Mouse (Mus musculus): ENCODE results near the gene Syvn1. TPM values are rescaled to one million over a fixed set of nuclear protein-coding genes. Genes with fewer than 3 reads are reported as not detected.
A peak's percentile ranks its signal among the peaks of the same experiment; 100 is the strongest.

Syvn1 gene
- total and polyA plus RNA-seq, 2 experiments: 7.6 to 64.7 TPM

DNA sequence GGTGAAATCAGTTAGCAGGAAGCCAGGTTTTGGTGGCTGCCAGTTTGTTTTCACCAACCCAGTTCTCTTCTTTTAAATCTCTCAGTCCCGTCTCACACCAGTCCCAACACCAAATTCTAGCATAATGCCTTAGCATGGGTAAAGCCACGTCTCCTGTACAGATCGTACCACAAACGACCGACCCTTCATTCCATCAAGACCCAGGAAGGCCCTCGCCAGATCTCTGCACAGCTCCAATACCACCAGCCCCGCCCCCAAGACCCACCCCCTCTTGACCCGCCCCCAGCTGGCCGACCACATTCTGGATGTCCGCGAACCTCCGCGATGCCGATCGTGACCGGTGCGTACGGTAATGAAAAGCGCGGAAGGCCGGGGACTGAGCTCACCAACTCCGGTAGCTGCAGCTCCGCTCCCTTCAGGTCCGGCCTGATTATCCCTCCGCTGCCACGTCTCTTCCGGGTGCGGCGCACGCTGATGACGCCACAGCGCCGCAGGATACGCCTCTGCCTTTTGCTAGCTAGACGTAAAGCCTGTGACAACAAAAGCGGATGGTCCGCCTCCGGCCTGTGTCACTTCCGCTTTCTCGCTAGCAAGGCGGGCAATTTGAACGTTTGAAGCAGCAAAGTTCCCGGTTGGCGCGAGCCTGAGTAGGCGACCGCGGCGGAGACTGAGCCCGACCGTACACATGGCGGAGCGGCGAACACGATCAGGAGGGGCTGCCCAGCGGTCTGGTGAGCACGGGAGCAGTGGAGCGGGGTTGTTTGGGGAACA, 38.3 kb downstream of the Syvn1 start, which contains the start of the genes Zfpl1 and Cdca5:
Zfpl1 (minus strand) TSS at position 479 of the 771 bp plus-strand sequence.
Cdca5 (plus strand) TSS at position 506 of the 771 bp plus-strand sequence.
- Histone ChIP-seq H3K4me3 (ENCODE audit: insufficient read depth, low read depth, low read length) (peak within 1 kb of the TSS; percentile 84), H3K9ac (ENCODE audit: low read depth, low read length) (peak within 1 kb of the TSS; percentile 74), H3K36me3 (ENCODE audit: control insufficient read depth, insufficient read depth, low read length) (peaks cover 2% of the 10 kb centered on the region; the same call in 1 of the 2 replicates), H3K27ac (replicated peaks; ENCODE audit: insufficient read depth, low read depth, low read length) (no peak within 1 kb of the TSS; the same call in 1 of the 2 replicates), H3K79me2 (ENCODE audit: control insufficient read depth, insufficient read depth, low read length) (peaks cover 5% of the 10 kb centered on the region; the same call in 1 of the 2 replicates), H3K27me3 (ENCODE audit: control insufficient read depth, insufficient read depth, low read length) (no peaks in the 10 kb centered on the region), H3K4me1 (ENCODE audit: control insufficient read depth, insufficient read depth, low read length) (peaks cover 4% of the 10 kb centered on the region)
- 1% methylated on average over 58 of the region's 58 CpGs for WGBS
- TF ChIP-seq POLR2A (IDR thresholded peaks at IDR 0.05; ENCODE audit: extremely low read depth, insufficient read depth, low read length) (peak; percentile 20; the same call in 1 of the 2 replicates), CTCF (IDR thresholded peaks at IDR 0.05; ENCODE audit: low read depth, low read length) (no peak)
- peak; percentile 91 for DNase-seq (ENCODE audit: extremely low read depth, low read depth, low spot score)

GRCm38 (mm10) chr19:6085417-6085879, 39.1 kb downstream of the Syvn1 start:
- Histone ChIP-seq H3K79me2 (ENCODE audit: control insufficient read depth, insufficient read depth, low read length) (peaks cover 5% of the 10 kb centered on the region; the same call in 1 of the 2 replicates), H3K4me1 (ENCODE audit: control insufficient read depth, insufficient read depth, low read length) (peaks cover 4% of the 10 kb centered on the region), H3K9ac (ENCODE audit: low read depth, low read length) (0 out of 2 replicates have a peak overlapping the region, but pooled peaks have one; percentile 1), H3K27ac (replicated peaks; ENCODE audit: insufficient read depth, low read depth, low read length) (no peak overlapping the region), H3K4me3 (ENCODE audit: insufficient read depth, low read depth, low read length) (peak overlapping the region; percentile 52), H3K27me3 (ENCODE audit: control insufficient read depth, insufficient read depth, low read length) (no peaks in the 10 kb centered on the region), H3K36me3 (ENCODE audit: control insufficient read depth, insufficient read depth, low read length) (peaks cover 2% of the 10 kb centered on the region; the same call in 1 of the 2 replicates)
- WGBS: 2% methylated on average over 17 of the region's 17 CpGs
- no peak for TF ChIP-seq CTCF (IDR thresholded peaks at IDR 0.05; ENCODE audit: low read depth, low read length)
- DNase-seq (ENCODE audit: extremely low read depth, low read depth, low spot score): peak; percentile 59

GRCm38 (mm10) chr19:6088841-6089240, 42.5 kb downstream of the Syvn1 start:
- H3K4me3 ChIP-seq (ENCODE audit: insufficient read depth, low read depth, low read length): no peak overlapping the region
- WGBS: 95% methylated on average over 13 of the region's 13 CpGs
- DNase-seq (ENCODE audit: extremely low read depth, low read depth, low spot score): no peak
- H3K4me1 ChIP-seq (ENCODE audit: control insufficient read depth, insufficient read depth, low read length): peaks cover 2% of the 10 kb centered on the region
- no peak overlapping the region for H3K27ac ChIP-seq (replicated peaks; ENCODE audit: insufficient read depth, low read depth, low read length)
- no peak overlapping the region for H3K9ac ChIP-seq (ENCODE audit: low read depth, low read length)
- TF ChIP-seq CTCF (IDR thresholded peaks at IDR 0.05; ENCODE audit: low read depth, low read length): no peak
- TF ChIP-seq POLR2A (IDR thresholded peaks at IDR 0.05; ENCODE audit: extremely low read depth, insufficient read depth, low read length): no peak
- no peaks in the 10 kb centered on the region for H3K36me3 ChIP-seq (ENCODE audit: control insufficient read depth, insufficient read depth, low read length)
- no peaks in the 10 kb centered on the region for H3K27me3 ChIP-seq (ENCODE audit: control insufficient read depth, insufficient read depth, low read length)
- peaks cover 2% of the 10 kb centered on the region; the same call in 1 of the 2 replicates for H3K79me2 ChIP-seq (ENCODE audit: control insufficient read depth, insufficient read depth, low read length)

- no peak for TF ChIP-seq POLR2A (IDR thresholded peaks at IDR 0.05; ENCODE audit: extremely low read depth, insufficient read depth, low read length)
- no peak for TF ChIP-seq CTCF (IDR thresholded peaks at IDR 0.05; ENCODE audit: low read depth, low read length)
- no peak for DNase-seq (ENCODE audit: extremely low read depth, low read depth, low spot score)
- no peaks in the 10 kb centered on the region for H3K79me2 ChIP-seq (ENCODE audit: control insufficient read depth, insufficient read depth, low read length)
- H3K27me3 ChIP-seq (ENCODE audit: control insufficient read depth, insufficient read depth, low read length): no peaks in the 10 kb centered on the region
- H3K36me3 ChIP-seq (ENCODE audit: control insufficient read depth, insufficient read depth, low read length): no peaks in the 10 kb centered on the region
- H3K4me1 ChIP-seq (ENCODE audit: control insufficient read depth, insufficient read depth, low read length): no peaks in the 10 kb centered on the region
- no peak within 1 kb of the TSS for H3K27ac ChIP-seq (replicated peaks; ENCODE audit: insufficient read depth, low read depth, low read length)
- H3K9ac ChIP-seq (ENCODE audit: low read depth, low read length): no peak within 1 kb of the TSS
- H3K4me3 ChIP-seq (ENCODE audit: insufficient read depth, low read depth, low read length): no peak within 1 kb of the TSS
- 91% methylated on average over 7 of the region's 7 CpGs for WGBS
These were observed 47.7 kb downstream of the Syvn1 start, which contains the start of gene AC131692.1 for GRCm38 (mm10) chr19:6094119-6094518. Gene AC131692.1 (plus strand): TSS chr19:6094419.

DNA sequence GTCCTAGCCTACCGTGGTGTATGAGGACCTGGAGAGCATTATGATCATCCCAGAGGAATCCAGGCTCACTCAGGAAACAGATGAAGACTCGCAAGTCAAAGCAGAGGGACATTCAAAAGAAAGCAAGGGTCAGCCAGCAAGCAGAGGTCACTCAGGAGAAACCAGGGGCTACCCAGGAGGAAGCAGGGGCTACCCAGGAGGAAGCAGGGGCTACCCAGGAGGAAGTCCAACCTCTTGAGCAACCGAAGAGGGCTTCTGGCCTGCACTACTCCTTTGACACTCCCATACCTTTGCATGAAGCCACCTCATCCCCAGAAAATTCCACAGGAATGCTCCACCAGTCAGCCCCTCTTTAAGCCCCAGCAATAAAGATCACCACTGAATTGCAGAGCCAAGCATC, 51.5 kb downstream of the Syvn1 start:
- DNase-seq (ENCODE audit: extremely low read depth, low read depth, low spot score): no peak
- Histone ChIP-seq H3K79me2 (ENCODE audit: control insufficient read depth, insufficient read depth, low read length) (no peaks in the 10 kb centered on the region), H3K4me3 (ENCODE audit: insufficient read depth, low read depth, low read length) (no peak overlapping the region), H3K4me1 (ENCODE audit: control insufficient read depth, insufficient read depth, low read length) (no peaks in the 10 kb centered on the region), H3K27ac (replicated peaks; ENCODE audit: insufficient read depth, low read depth, low read length) (no peak overlapping the region), H3K9ac (ENCODE audit: low read depth, low read length) (no peak overlapping the region), H3K36me3 (ENCODE audit: control insufficient read depth, insufficient read depth, low read length) (no peaks in the 10 kb centered on the region), H3K27me3 (ENCODE audit: control insufficient read depth, insufficient read depth, low read length) (no peaks in the 10 kb centered on the region)
- WGBS: 77% methylated on average over 3 of the region's 3 CpGs
- TF ChIP-seq POLR2A (IDR thresholded peaks at IDR 0.05; ENCODE audit: extremely low read depth, insufficient read depth, low read length): no peak
- TF ChIP-seq CTCF (IDR thresholded peaks at IDR 0.05; ENCODE audit: low read depth, low read length): no peak

All from liver, adult 2 months (tissue).